In the genomic region with DNA sequence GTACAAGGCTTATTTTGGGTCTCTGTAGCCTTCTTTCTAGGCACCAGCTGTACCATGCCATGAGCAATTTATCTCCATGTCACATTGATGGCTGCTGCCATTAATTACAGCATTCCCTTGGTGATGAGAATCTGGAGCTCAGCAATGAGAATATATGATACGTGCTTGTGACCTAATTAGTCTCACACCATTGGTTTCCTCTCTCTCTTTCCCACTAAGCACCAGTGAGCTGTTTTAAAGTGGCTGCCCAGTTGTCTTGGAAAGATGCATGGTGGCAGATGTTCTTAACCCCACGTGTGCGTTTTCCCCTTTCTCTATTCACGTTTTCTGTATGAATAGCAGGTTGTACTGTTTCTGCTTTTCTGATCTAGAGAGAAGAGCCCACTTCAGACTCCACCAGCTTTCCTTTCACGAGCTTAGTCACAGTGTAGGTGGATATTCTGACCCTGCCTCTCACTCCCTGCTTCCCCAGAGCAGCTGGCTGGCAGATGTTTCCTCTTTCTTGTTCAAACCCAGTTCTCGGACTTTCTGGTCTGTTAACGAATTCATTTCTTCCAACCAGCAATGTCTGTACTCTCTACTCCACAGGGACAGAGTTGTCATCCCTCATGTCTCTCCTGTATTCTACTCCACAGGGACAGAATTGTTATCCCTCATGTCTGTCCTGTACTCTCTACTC, we compare ENCODE assay signal across 12 mouse cellular contexts. TPM values are rescaled to one million over a fixed set of nuclear protein-coding genes. Genes with fewer than 3 reads are reported as not detected.
DNase-seq lines count a peak whose midpoint lies in the region; ATAC-seq lines count a peak whose summit lies in the region.
"Had no signal": no experiment of that assay in that cellular context is flagged by ENCODE, and none has a peak within 500 bp of the region (broad histone marks: within the 10 kb centered on the region; RNA-seq: fewer than 3 reads in every experiment).

No protein-coding gene starts in this region.

- no peak overlapping the region for H3K9ac ChIP-seq in hindbrain, embryonic 12.5 days
- no peak overlapping the region for H3K9ac ChIP-seq in midbrain, embryonic 15.5 days
- H3K9ac ChIP-seq: liver, embryonic 13.5 days had no signal

- ATAC-seq in hindbrain, embryonic 12.5 days (ENCODE audit: low FRiP score) = peak; percentile 93
- ATAC-seq in midbrain, embryonic 15.5 days (replicated peaks) = peak; percentile 84; the same call in 1 of the 2 replicates
- no peak for ATAC-seq in megakaryocyte-erythroid progenitor cell, adult 5-6 weeks (replicated peaks; ENCODE audit: low FRiP score, low TSS enrichment, poor library complexity, severe bottlenecking)

- peak; percentile 9 for DNase-seq in MN1 (ENCODE audit: low spot score)
- DNase-seq in embryo, embryonic 11.5 days (ENCODE audit: low read depth, low spot score) = peak; percentile 17
- DNase-seq in right cerebral cortex, postnatal 36 days (ENCODE audit: low spot score in 2 of 2) = no peak
- DNase-seq in testis, postnatal 10 days (ENCODE audit: low spot score) = no peak
- no peak for DNase-seq in frontal cortex, postnatal 36 days (ENCODE audit: low spot score in 2 of 2)
- DNase-seq: adrenal gland, postnatal 25 days; kidney, postnatal 14 days; liver, embryonic 13.5 days; spleen, adult 18-20 months had no signal

- H3K4me2 ChIP-seq in hindbrain, embryonic 12.5 days (replicated peaks) = no peak overlapping the region
- H3K4me2 ChIP-seq in midbrain, embryonic 15.5 days = no peak overlapping the region
- H3K4me2 ChIP-seq: liver, embryonic 13.5 days had no signal

- no peaks in the 10 kb centered on the region for H3K36me3 ChIP-seq in hindbrain, embryonic 12.5 days
- no peaks in the 10 kb centered on the region for H3K36me3 ChIP-seq in midbrain, embryonic 15.5 days (replicated peaks)

- H3K9me3 ChIP-seq in hindbrain, embryonic 12.5 days (replicated peaks) = no peaks in the 10 kb centered on the region
- no peaks in the 10 kb centered on the region; the same call in 1 of the 2 replicates for H3K9me3 ChIP-seq in midbrain, embryonic 15.5 days
- H3K9me3 ChIP-seq: liver, embryonic 13.5 days had no signal

- peak overlapping the region; percentile 79 for H3K27ac ChIP-seq in hindbrain, embryonic 12.5 days
- H3K27ac ChIP-seq in midbrain, embryonic 15.5 days = no peak overlapping the region; the same call in 1 of the 2 replicates
- H3K27ac ChIP-seq: liver, embryonic 13.5 days had no signal

- H3K4me3 ChIP-seq in hindbrain, embryonic 12.5 days = no peak overlapping the region
- no peak overlapping the region for H3K4me3 ChIP-seq in midbrain, embryonic 15.5 days
- H3K4me3 ChIP-seq: liver, embryonic 13.5 days had no signal

- WGBS in hindbrain, embryonic 12.5 days = 27% methylated on average over 7 of the region's 7 CpGs
- 36% methylated on average over 7 of the region's 7 CpGs for WGBS in midbrain, embryonic 15.5 days

- H3K27me3 ChIP-seq in hindbrain, embryonic 12.5 days = no peaks in the 10 kb centered on the region
- no peaks in the 10 kb centered on the region for H3K27me3 ChIP-seq in midbrain, embryonic 15.5 days (replicated peaks)
- H3K27me3 ChIP-seq: liver, embryonic 13.5 days had no signal

- H3K4me1 ChIP-seq in hindbrain, embryonic 12.5 days = peaks cover 21% of the 10 kb centered on the region
- no peaks in the 10 kb centered on the region for H3K4me1 ChIP-seq in midbrain, embryonic 15.5 days

RNA-seq across cellular contexts. Expression of a gene that starts 29.5 kb away (rescaled TPM):
- polyA plus RNA-seq in hindbrain, embryonic 12.5 days (2016; fragmentation: Nextera tagmentation; extraction: Ambion mirVana) = 12.2 and 12.5 TPM in 2 replicates
- 7.4 and 7.7 TPM in 2 replicates for polyA plus RNA-seq in midbrain, embryonic 15.5 days (2015; fragmentation: Nextera tagmentation; extraction: Ambion mirVana)
- 11.5 and 12.1 TPM in 2 replicates for total RNA-seq in megakaryocyte-erythroid progenitor cell, adult 5-6 weeks (2014; fragmentation: Nextera tagmentation)
- total RNA-seq in megakaryocyte-erythroid progenitor cell, adult 5-6 weeks (2017) = 22.5 and 29.8 TPM in 2 replicates

Comparison
In these comparisons a context has a peak if more than half of its experiments do, and no peak if none do; other contexts are left out.
1. DNase-seq: peak in MN1 (single experiment) and embryo, embryonic 11.5 days (single experiment); none in right cerebral cortex, postnatal 36 days (0 of 2), testis, postnatal 10 days (single experiment) and frontal cortex, postnatal 36 days (0 of 2).